Mouse (Mus musculus): ENCODE measurements at regions not wholly inside any gene's neighbourhood (a gene's known extent, or its start where the extent isn't known, plus 50 kb on each side); places are given as distances from the start of the nearest gene placed in this dataset.

GRCm38 (mm10) chr3:38591531-38591930 is 106.9 kb upstream of the Ankrd50 start:
- Histone ChIP-seq H3K36me3 (ENCODE audit: control insufficient read depth, insufficient read depth, low read length) (no peaks in the 10 kb centered on the region), H3K27ac (ENCODE audit: insufficient read depth, low read length) (no peak overlapping the region), H3K27me3 (ENCODE audit: control insufficient read depth, insufficient read depth, low read length) (no peaks in the 10 kb centered on the region), H3K4me1 (ENCODE audit: control insufficient read depth, insufficient read depth, insufficient read length) (no peaks in the 10 kb centered on the region), H3K4me3 (ENCODE audit: extremely low read depth, insufficient read depth, insufficient read length) (no peak overlapping the region)
- DNase-seq (ENCODE audit: low read depth in 1 of 2, low spot score in 2 of 2), result no peak
- WGBS, result 80% methylated on average over 1 of the region's 1 CpGs
- TF ChIP-seq POLR2A (IDR thresholded peaks at IDR 0.05; ENCODE audit: low read depth, low read length) (no peak), CTCF (IDR thresholded peaks at IDR 0.05; ENCODE audit: extremely low read depth, insufficient read depth, insufficient read length, insufficient replicate concordance) (no peak)

- no peaks in the 10 kb centered on the region for H3K27me3 ChIP-seq (ENCODE audit: control insufficient read depth, insufficient read depth, low read length)
- TF ChIP-seq CTCF (IDR thresholded peaks at IDR 0.05; ENCODE audit: extremely low read depth, insufficient read depth, insufficient read length, insufficient replicate concordance), result no peak
- TF ChIP-seq POLR2A (IDR thresholded peaks at IDR 0.05; ENCODE audit: low read depth, low read length), result no peak
- H3K36me3 ChIP-seq (ENCODE audit: control insufficient read depth, insufficient read depth, low read length), result no peaks in the 10 kb centered on the region
- H3K4me1 ChIP-seq (ENCODE audit: control insufficient read depth, insufficient read depth, insufficient read length), result no peaks in the 10 kb centered on the region
- no peak overlapping the region for H3K27ac ChIP-seq (ENCODE audit: insufficient read depth, low read length)
- H3K4me3 ChIP-seq (ENCODE audit: extremely low read depth, insufficient read depth, insufficient read length), result no peak overlapping the region
- DNase-seq (ENCODE audit: low read depth in 1 of 2, low spot score in 2 of 2), result no peak
These were observed 104.3 kb upstream of the Ankrd50 start for GRCm38 (mm10) chr3:38588966-38589365.

- no peak overlapping the region for H3K4me3 ChIP-seq (ENCODE audit: extremely low read depth, insufficient read depth, insufficient read length)
- WGBS, result 84% methylated on average over 5 of the region's 5 CpGs
- no peaks in the 10 kb centered on the region for H3K27me3 ChIP-seq (ENCODE audit: control insufficient read depth, insufficient read depth, low read length)
- H3K4me1 ChIP-seq (ENCODE audit: control insufficient read depth, insufficient read depth, insufficient read length), result no peaks in the 10 kb centered on the region
- H3K36me3 ChIP-seq (ENCODE audit: control insufficient read depth, insufficient read depth, low read length), result no peaks in the 10 kb centered on the region
- DNase-seq (ENCODE audit: low read depth in 1 of 2, low spot score in 2 of 2), result no peak
- no peak for TF ChIP-seq CTCF (IDR thresholded peaks at IDR 0.05; ENCODE audit: extremely low read depth, insufficient read depth, insufficient read length, insufficient replicate concordance)
- no peak for TF ChIP-seq POLR2A (IDR thresholded peaks at IDR 0.05; ENCODE audit: low read depth, low read length)
- H3K27ac ChIP-seq (ENCODE audit: insufficient read depth, low read length), result no peak overlapping the region
These were observed 100.9 kb upstream of the Ankrd50 start for GRCm38 (mm10) chr3:38585509-38585908.

- WGBS, result 75% methylated on average over 1 of the region's 1 CpGs
- no peak for DNase-seq (ENCODE audit: low read depth in 1 of 2, low spot score in 2 of 2)
- Histone ChIP-seq H3K27me3 (ENCODE audit: control insufficient read depth, insufficient read depth, low read length) (no peaks in the 10 kb centered on the region), H3K4me1 (ENCODE audit: control insufficient read depth, insufficient read depth, insufficient read length) (no peaks in the 10 kb centered on the region), H3K36me3 (ENCODE audit: control insufficient read depth, insufficient read depth, low read length) (no peaks in the 10 kb centered on the region), H3K27ac (ENCODE audit: insufficient read depth, low read length) (no peak overlapping the region), H3K4me3 (ENCODE audit: extremely low read depth, insufficient read depth, insufficient read length) (no peak overlapping the region)
- TF ChIP-seq POLR2A (IDR thresholded peaks at IDR 0.05; ENCODE audit: low read depth, low read length) (no peak), CTCF (IDR thresholded peaks at IDR 0.05; ENCODE audit: extremely low read depth, insufficient read depth, insufficient read length, insufficient replicate concordance) (no peak)
These were observed 95.1 kb upstream of the Ankrd50 start for GRCm38 (mm10) chr3:38579781-38580180.

- H3K4me3 ChIP-seq (ENCODE audit: extremely low read depth, insufficient read depth, insufficient read length), result no peak overlapping the region
- no peaks in the 10 kb centered on the region for H3K36me3 ChIP-seq (ENCODE audit: control insufficient read depth, insufficient read depth, low read length)
- TF ChIP-seq POLR2A (IDR thresholded peaks at IDR 0.05; ENCODE audit: low read depth, low read length), result no peak
- TF ChIP-seq CTCF (IDR thresholded peaks at IDR 0.05; ENCODE audit: extremely low read depth, insufficient read depth, insufficient read length, insufficient replicate concordance), result no peak
- no peak overlapping the region for H3K27ac ChIP-seq (ENCODE audit: insufficient read depth, low read length)
- 70% methylated on average over 5 of the region's 5 CpGs for WGBS
- H3K4me1 ChIP-seq (ENCODE audit: control insufficient read depth, insufficient read depth, insufficient read length), result no peaks in the 10 kb centered on the region
- no peaks in the 10 kb centered on the region for H3K27me3 ChIP-seq (ENCODE audit: control insufficient read depth, insufficient read depth, low read length)
- DNase-seq (ENCODE audit: low read depth in 1 of 2, low spot score in 2 of 2), result no peak
These were observed 93.4 kb upstream of the Ankrd50 start for GRCm38 (mm10) chr3:38577890-38578628.

GRCm38 (mm10) chr3:38573594-38573993 is 89.0 kb upstream of the Ankrd50 start:
- Histone ChIP-seq H3K27me3 (ENCODE audit: control insufficient read depth, insufficient read depth, low read length) (no peaks in the 10 kb centered on the region), H3K36me3 (ENCODE audit: control insufficient read depth, insufficient read depth, low read length) (no peaks in the 10 kb centered on the region), H3K4me3 (ENCODE audit: extremely low read depth, insufficient read depth, insufficient read length) (no peak overlapping the region), H3K4me1 (ENCODE audit: control insufficient read depth, insufficient read depth, insufficient read length) (no peaks in the 10 kb centered on the region; the same call in 1 of the 2 replicates), H3K27ac (ENCODE audit: insufficient read depth, low read length) (no peak overlapping the region)
- DNase-seq (ENCODE audit: low read depth in 1 of 2, low spot score in 2 of 2), result no peak
- 78% methylated on average over 5 of the region's 5 CpGs for WGBS
- TF ChIP-seq CTCF (IDR thresholded peaks at IDR 0.05; ENCODE audit: extremely low read depth, insufficient read depth, insufficient read length, insufficient replicate concordance) (no peak), POLR2A (IDR thresholded peaks at IDR 0.05; ENCODE audit: low read depth, low read length) (no peak)

- DNase-seq (ENCODE audit: low read depth in 1 of 2, low spot score in 2 of 2), result no peak
- WGBS, result 83% methylated on average over 3 of the region's 3 CpGs
- H3K27ac ChIP-seq (ENCODE audit: insufficient read depth, low read length), result no peak overlapping the region
- TF ChIP-seq POLR2A (IDR thresholded peaks at IDR 0.05; ENCODE audit: low read depth, low read length) (no peak), CTCF (IDR thresholded peaks at IDR 0.05; ENCODE audit: extremely low read depth, insufficient read depth, insufficient read length, insufficient replicate concordance) (no peak)
- no peaks in the 10 kb centered on the region; the same call in 1 of the 2 replicates for H3K4me1 ChIP-seq (ENCODE audit: control insufficient read depth, insufficient read depth, insufficient read length)
- H3K4me3 ChIP-seq (ENCODE audit: extremely low read depth, insufficient read depth, insufficient read length), result no peak overlapping the region
- no peaks in the 10 kb centered on the region for H3K27me3 ChIP-seq (ENCODE audit: control insufficient read depth, insufficient read depth, low read length)
- H3K36me3 ChIP-seq (ENCODE audit: control insufficient read depth, insufficient read depth, low read length), result no peaks in the 10 kb centered on the region
These were observed 87.5 kb upstream of the Ankrd50 start for GRCm38 (mm10) chr3:38572159-38572558.

Data from spleen, adult 2 months (tissue).